Mouse (Mus musculus): ENCODE data around the gene Ltk.

DNA sequence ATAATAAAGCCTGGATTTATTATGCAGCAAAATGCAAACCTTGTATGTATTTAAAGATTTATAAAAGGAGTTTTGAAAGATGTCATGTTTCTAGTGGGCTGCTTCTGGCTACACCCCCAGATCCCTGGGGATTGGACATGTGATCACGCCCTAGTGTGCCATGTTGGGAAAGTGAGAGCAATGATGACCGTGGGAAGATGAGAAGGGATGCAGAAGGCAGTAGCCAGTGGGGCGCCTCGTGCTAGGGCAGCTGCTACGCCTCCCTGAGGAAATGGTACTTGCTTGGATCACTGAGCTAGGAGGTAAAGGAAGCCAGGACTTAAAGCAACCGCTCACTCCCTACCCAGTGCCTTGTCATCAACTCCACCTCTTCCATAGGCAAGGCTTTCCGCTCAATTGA, 12.7 kb downstream of the Ltk start:
- TF ChIP-seq CTCF (IDR thresholded peaks at IDR 0.05; ENCODE audit: extremely low read depth, insufficient read depth, insufficient read length, insufficient replicate concordance) (no peak), POLR2A (IDR thresholded peaks at IDR 0.05; ENCODE audit: low read depth, low read length) (no peak)

Data from spleen, adult 2 months (tissue).